Mouse (Mus musculus) heart, postnatal 10 days (tissue): Measurements from ENCODE around the gene Prpsap2. TPM values are rescaled to one million over a fixed set of nuclear protein-coding genes. Genes with fewer than 3 reads are reported as not detected.

Experiments
- DNase-seq, 2 experiments: peaks; one replicate each; pipeline ENCODE4 v3.0.0; 2021
- intact Hi-C: fragments of 180-260 bp; cut with DNase I; formaldehyde crosslinking; loops from one replicate; pipeline ENCODE4 v1.15.1; 2025
- total RNA-seq, 2 experiments: library from RNA; stranded (reverse); gene quantifications; 2 replicates each; pipeline ENCODE4 v1.2.3; 2021

Gene Prpsap2
- total RNA-seq, 2 experiments from 2014 or later, result 8.5 to 9.6 TPM

- DNase-seq, result no peak
- intact Hi-C loops, result loop anchor here (5.0 kb wide), 1 partner anchor 371 kb away; no protein-coding TSS in a partner anchor
These were observed 43.9 kb downstream of the Prpsap2 start for GRCm38 (mm10) chr11:61717990-61718389.

GRCm38 (mm10) chr11:61715130-61715529 is 46.8 kb downstream of the Prpsap2 start:
- DNase-seq, result no peak
- intact Hi-C loops, result loop anchor here (2.0 to 5.0 kb wide), 3 partner anchors 86 to 368 kb away; no protein-coding TSS in a partner anchor

- intact Hi-C loops, result loop anchor here (1.0 to 5.0 kb wide), 6 partner anchors 48 to 367 kb away; partner anchors contain the start of gene B9d1
- DNase-seq, result peak; percentile 81 to 87
These were observed 47.4 kb downstream of the Prpsap2 start for GRCm38 (mm10) chr11:61714346-61715117.

- intact Hi-C loops, result loop anchor here (5.0 kb wide), 2 partner anchors 206 to 296 kb away; partner anchors contain the start of gene B9d1
- no peak for DNase-seq
These were observed 48.6 kb downstream of the Prpsap2 start for GRCm38 (mm10) chr11:61713157-61713855.

- DNase-seq, result no peak
- intact Hi-C loops, result no loop called here
These were observed 53.0 kb downstream of the Prpsap2 start for GRCm38 (mm10) chr11:61708928-61709327.

GRCm38 (mm10) chr11:61706232-61706631 is 55.7 kb downstream of the Prpsap2 start:
- DNase-seq, result no peak
- intact Hi-C loops, result no loop called here

GRCm38 (mm10) chr11:61705581-61705980 is 56.3 kb downstream of the Prpsap2 start:
- DNase-seq, result no peak
- intact Hi-C loops, result no loop called here

GRCm38 (mm10) chr11:61702494-61702893 is 59.4 kb downstream of the Prpsap2 start:
- intact Hi-C loops, result no loop called here
- no peak for DNase-seq

- intact Hi-C loops, result no loop called here
- DNase-seq, result no peak
These were observed 60.2 kb downstream of the Prpsap2 start for GRCm38 (mm10) chr11:61701696-61702095.

- intact Hi-C loops, result no loop called here
- peak; percentile 48 to 51 for DNase-seq
These were observed 62.0 kb downstream of the Prpsap2 start for GRCm38 (mm10) chr11:61699933-61700332.

GRCm38 (mm10) chr11:61699460-61699859 is 62.4 kb downstream of the Prpsap2 start:
- DNase-seq, result no peak
- intact Hi-C loops, result no loop called here

GRCm38 (mm10) chr11:61698852-61699251 is 63.0 kb downstream of the Prpsap2 start:
- no peak for DNase-seq
- intact Hi-C loops, result no loop called here

GRCm38 (mm10) chr11:61692996-61693395 is 68.9 kb downstream of the Prpsap2 start:
- DNase-seq, result no peak
- intact Hi-C loops, result no loop called here

- no peak for DNase-seq
- intact Hi-C loops, result no loop called here
These were observed 74.3 kb downstream of the Prpsap2 start for GRCm38 (mm10) chr11:61687595-61687994.

- intact Hi-C loops, result no loop called here
- no peak for DNase-seq
These were observed 74.9 kb downstream of the Prpsap2 start for GRCm38 (mm10) chr11:61686906-61687453.

- no peak for DNase-seq
- intact Hi-C loops, result no loop called here
These were observed 75.7 kb downstream of the Prpsap2 start for GRCm38 (mm10) chr11:61686141-61686540.

- intact Hi-C loops, result no loop called here
- no peak for DNase-seq
These were observed 76.7 kb downstream of the Prpsap2 start for GRCm38 (mm10) chr11:61685119-61685725.

GRCm38 (mm10) chr11:61683907-61684731 is 77.8 kb downstream of the Prpsap2 start, which contains the start of gene Fam83g:
TSS of gene Fam83g (plus strand) at chr11:61684091.
- intact Hi-C loops, result no loop called here
- DNase-seq, result peak; percentile 37 to 56
